Mouse (Mus musculus) midbrain, embryonic 14.5 days (tissue): Measurements from ENCODE around the gene Setmar. TPM values are rescaled to one million over a fixed set of nuclear protein-coding genes. Genes with fewer than 3 reads are reported as not detected.

Experiments used
- polyA plus RNA-seq: library from polyadenylated mRNA; unstranded; fragments of >200 nt; fragmentation: Nextera tagmentation; extraction: Ambion mirVana; gene quantifications from 2 replicates; pipeline ENCODE4 v1.2.1, GENCODE M21; 2014

Setmar gene
- polyA plus RNA-seq, 1 experiment from 2014 or later: 8.5 TPM

Other genes with a start within 250 kb of the Setmar start
- 8.4 and 10.9 TPM in 2 replicates for gene Sumf1, start 120.5 kb downstream of the Setmar start, polyA plus RNA-seq
- 3.6 and 5.5 TPM in 2 replicates for gene Itpr1, start 148.1 kb downstream of the Setmar start, polyA plus RNA-seq